Mouse (Mus musculus) midbrain, embryonic 15.5 days (tissue): ENCODE results near the gene Paxip1. TPM values are rescaled to one million over a fixed set of nuclear protein-coding genes. Genes with fewer than 3 reads are reported as not detected.

Experiments used
- ATAC-seq: fragments of 200-750 bp; cut with Nextera tagmentation; replicated peaks from 2 replicates; pipeline ENCODE4 v1.8.0; 2017; ENCODE audit warnings: moderate TSS enrichment
- H3K27ac ChIP-seq: fragments of 300-500 bp; sonication (generic); 2 replicates; pipeline ENCODE4 v1.5.1; 2015; ENCODE audit warnings: mild to moderate bottlenecking, inconsistent platforms
- H3K27me3 ChIP-seq: fragments of 300-500 bp; sonication (generic); replicated peaks from 2 replicates; pipeline ENCODE4 v1.6.1; 2015; ENCODE audit warnings: inconsistent platforms
- H3K36me3 ChIP-seq: fragments of 300-500 bp; sonication (generic); replicated peaks from 2 replicates; pipeline ENCODE4 v1.6.1; 2015; ENCODE audit warnings: inconsistent platforms
- H3K4me1 ChIP-seq: fragments of 300-500 bp; sonication (generic); 2 replicates; pipeline ENCODE4 v1.6.1; 2015; ENCODE audit warnings: inconsistent platforms
- H3K4me2 ChIP-seq: fragments of 300-500 bp; sonication (generic); 2 replicates; pipeline ENCODE4 v1.6.1; 2015; ENCODE audit warnings: inconsistent platforms, mild to moderate bottlenecking, moderate library complexity
- H3K4me3 ChIP-seq: fragments of 300-500 bp; sonication (generic); 2 replicates; pipeline ENCODE4 v1.5.1; 2015; ENCODE audit warnings: mild to moderate bottlenecking, inconsistent platforms
- H3K9ac ChIP-seq: fragments of 300-500 bp; sonication (generic); 2 replicates; pipeline ENCODE4 v1.6.1; 2015; ENCODE audit warnings: mild to moderate bottlenecking, inconsistent platforms
- H3K9me3 ChIP-seq: fragments of 300-500 bp; sonication (generic); 2 replicates; pipeline ENCODE4 v1.6.1; 2016; ENCODE audit warnings: inconsistent platforms
- WGBS: fragments of 180-500 bp; shearing (Covaris S2); methylation state at CpG from one replicate; pipeline ENCODE4 v1.1.7; 2015; ENCODE audit warnings: mixed read lengths; 5-methylcytosine and 5-hydroxymethylcytosine counted together
- polyA plus RNA-seq: library from polyadenylated mRNA; unstranded; fragments of >200 nt; fragmentation: Nextera tagmentation; extraction: Ambion mirVana; gene quantifications from 2 replicates; pipeline ENCODE4 v1.2.1, GENCODE M21; 2015

The Paxip1 gene
- polyA plus RNA-seq, result 28.8 and 31.1 TPM in 2 replicates

DNA sequence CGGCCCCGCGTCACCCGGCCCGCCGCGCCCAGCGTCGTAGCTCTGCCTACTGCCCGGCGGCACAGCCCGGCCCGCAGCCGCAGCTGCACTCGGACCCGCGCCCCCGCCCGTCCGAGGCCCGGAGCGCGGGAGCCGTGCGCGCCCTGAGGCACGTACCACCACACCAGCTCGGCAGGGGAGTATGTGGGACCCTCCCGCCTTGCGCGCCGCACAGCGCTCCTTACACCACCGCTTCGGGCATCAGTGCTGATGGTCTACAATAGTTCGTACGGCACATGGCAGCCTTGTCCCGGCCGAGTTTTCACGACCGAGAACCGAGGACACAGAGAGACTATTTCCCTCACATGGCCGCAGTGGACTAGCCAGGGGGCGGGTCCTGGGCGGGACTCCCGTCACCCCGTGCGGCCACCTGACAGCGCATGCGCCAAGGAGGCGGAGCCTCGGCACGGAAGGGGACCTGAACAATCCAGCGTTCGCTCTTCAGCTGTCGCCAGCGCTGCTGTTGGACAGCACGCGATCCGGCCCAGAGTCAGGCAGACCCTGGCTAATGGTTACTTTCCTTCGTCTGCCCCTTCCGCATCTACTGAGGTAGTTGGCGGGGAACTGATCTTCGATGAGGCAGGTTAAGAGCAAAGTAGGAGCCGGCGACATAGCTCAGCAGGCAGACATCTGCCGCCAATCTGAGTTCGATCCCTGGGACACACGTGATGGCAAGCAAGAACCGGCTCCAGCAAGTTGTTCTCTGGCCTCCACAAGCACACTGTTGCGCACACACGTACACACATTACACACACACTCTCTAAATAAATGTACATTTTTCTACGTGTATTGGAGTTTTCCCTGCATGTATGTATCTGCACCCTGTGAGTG lies at the start of gene Paxip1:
Gene Paxip1, minus strand, starts transcription at position 389 of the 870 bp plus-strand sequence.
- under 1% methylated on average over 73 of the region's 73 CpGs for WGBS
- no peaks in the 10 kb centered on the region for H3K27me3 ChIP-seq
- peaks cover 10% of the 10 kb centered on the region for H3K36me3 ChIP-seq
- H3K4me2 ChIP-seq, result peak within 1 kb of the TSS; percentile 78
- H3K27ac ChIP-seq, result peak within 1 kb of the TSS; percentile 94
- peak within 1 kb of the TSS; percentile 79 for H3K4me3 ChIP-seq
- H3K9me3 ChIP-seq, result no peaks in the 10 kb centered on the region
- peak; percentile 97 for ATAC-seq
- H3K9ac ChIP-seq, result peak within 1 kb of the TSS; percentile 58
- H3K4me1 ChIP-seq, result peaks cover 27% of the 10 kb centered on the region

DNA sequence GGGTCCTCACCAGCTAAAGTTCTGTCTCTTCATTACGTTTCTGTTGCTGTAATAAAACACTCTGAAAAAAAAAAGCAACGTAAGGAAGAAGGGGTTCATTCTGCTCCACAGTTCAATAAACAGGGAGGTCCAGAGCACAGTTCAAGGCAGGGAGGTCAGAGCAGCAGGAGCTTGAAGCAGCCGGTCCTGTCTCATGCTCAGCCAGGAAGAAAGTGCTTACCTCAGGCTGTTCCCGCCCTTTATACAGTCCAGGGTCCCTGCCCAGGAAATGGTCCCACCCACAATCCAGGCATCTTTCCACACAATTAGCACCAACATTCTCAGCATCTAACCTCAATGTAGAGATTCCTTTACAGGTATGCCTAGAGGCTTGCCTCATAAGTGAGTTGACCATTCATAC lies 46.6 kb upstream of the Paxip1 start:
- no peak for ATAC-seq
- no peak overlapping the region for H3K4me3 ChIP-seq
- WGBS, result 62% methylated on average over 4 of the region's 4 CpGs
- H3K9ac ChIP-seq, result no peak overlapping the region
- H3K27ac ChIP-seq, result no peak overlapping the region
- H3K4me1 ChIP-seq, result peaks cover 17% of the 10 kb centered on the region
- no peaks in the 10 kb centered on the region for H3K9me3 ChIP-seq
- no peaks in the 10 kb centered on the region for H3K36me3 ChIP-seq
- no peaks in the 10 kb centered on the region for H3K27me3 ChIP-seq
- no peak overlapping the region for H3K4me2 ChIP-seq

DNA sequence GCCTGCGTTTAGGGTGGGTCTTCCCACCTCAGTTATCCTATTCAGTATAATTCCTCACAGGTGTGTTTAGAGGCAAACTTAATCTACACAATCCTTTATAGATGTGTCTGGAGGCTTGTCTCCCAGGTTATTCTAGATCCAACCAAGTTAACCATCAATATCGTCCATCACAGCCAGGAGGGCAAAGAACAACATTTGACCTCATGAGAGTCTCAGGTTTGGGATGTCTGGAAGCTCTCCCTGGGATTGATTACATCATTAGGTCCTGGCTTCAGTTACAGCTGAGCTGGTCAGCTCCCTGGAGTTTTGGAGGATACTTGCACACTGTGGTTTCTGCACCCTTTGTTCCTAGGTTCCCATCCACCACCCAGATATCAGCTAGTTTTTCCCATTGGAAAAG lies 43.6 kb upstream of the Paxip1 start:
- no peak overlapping the region for H3K4me3 ChIP-seq

DNA sequence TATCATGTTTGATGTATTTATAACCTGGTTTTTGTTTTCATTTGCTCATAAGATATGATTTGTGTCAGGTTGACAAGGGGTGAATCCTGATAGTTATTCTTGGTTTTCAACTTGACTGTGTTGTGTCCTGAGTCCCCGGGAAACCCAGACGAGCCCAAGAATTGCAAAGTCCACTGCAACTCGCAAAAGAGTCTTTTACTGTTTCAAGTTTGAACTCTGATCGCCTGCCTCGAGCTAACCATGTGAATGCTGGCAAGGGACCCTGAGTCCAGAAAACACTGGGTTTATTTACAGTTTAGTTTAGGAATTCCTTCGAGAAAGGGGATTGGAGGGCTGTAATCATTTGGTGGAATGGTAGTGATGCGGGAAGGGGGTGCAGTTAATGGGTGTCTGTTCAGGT lies 36.5 kb upstream of the Paxip1 start:
- Histone ChIP-seq H3K4me1 (no peaks in the 10 kb centered on the region), H3K9ac (no peak overlapping the region), H3K36me3 (no peaks in the 10 kb centered on the region), H3K9me3 (no peaks in the 10 kb centered on the region), H3K4me2 (no peak overlapping the region), H3K4me3 (no peak overlapping the region), H3K27me3 (no peaks in the 10 kb centered on the region), H3K27ac (no peak overlapping the region)
- 86% methylated on average over 7 of the region's 7 CpGs for WGBS
- no peak for ATAC-seq

More for the DNA sequence above, 43.6 kb upstream of the Paxip1 start:
- Histone ChIP-seq H3K36me3 (no peaks in the 10 kb centered on the region), H3K27ac (no peak overlapping the region), H3K9me3 (no peaks in the 10 kb centered on the region), H3K4me1 (no peaks in the 10 kb centered on the region), H3K9ac (no peak overlapping the region), H3K27me3 (no peaks in the 10 kb centered on the region), H3K4me2 (no peak overlapping the region)
- no peak for ATAC-seq
- 89% methylated on average over 2 of the region's 2 CpGs for WGBS

DNA sequence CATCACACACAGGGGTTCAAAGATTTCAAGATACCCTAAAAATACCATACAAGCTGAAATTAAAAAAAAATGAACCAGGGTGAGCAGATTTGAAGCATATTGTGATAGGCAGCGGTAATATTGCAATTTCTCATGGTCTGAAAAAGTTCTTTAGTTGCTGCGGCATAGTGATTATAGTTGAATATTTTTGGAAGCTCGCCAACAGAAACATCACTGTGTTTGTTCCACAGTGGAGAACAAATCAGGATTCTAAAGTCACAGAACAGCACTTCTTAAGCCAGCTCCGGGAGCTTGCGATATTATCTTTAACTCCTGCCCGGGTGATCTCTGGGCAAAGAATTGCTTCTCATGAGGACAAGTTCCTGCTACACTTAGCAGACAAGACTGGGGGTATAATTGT lies 29.7 kb upstream of the Paxip1 start:
- ATAC-seq, result no peak
- no peaks in the 10 kb centered on the region for H3K4me1 ChIP-seq
- no peaks in the 10 kb centered on the region for H3K36me3 ChIP-seq
- no peak overlapping the region for H3K27ac ChIP-seq
- H3K9ac ChIP-seq, result no peak overlapping the region
- no peak overlapping the region for H3K4me2 ChIP-seq
- H3K27me3 ChIP-seq, result no peaks in the 10 kb centered on the region
- 78% methylated on average over 6 of the region's 6 CpGs for WGBS
- no peaks in the 10 kb centered on the region for H3K9me3 ChIP-seq
- no peak overlapping the region for H3K4me3 ChIP-seq

DNA sequence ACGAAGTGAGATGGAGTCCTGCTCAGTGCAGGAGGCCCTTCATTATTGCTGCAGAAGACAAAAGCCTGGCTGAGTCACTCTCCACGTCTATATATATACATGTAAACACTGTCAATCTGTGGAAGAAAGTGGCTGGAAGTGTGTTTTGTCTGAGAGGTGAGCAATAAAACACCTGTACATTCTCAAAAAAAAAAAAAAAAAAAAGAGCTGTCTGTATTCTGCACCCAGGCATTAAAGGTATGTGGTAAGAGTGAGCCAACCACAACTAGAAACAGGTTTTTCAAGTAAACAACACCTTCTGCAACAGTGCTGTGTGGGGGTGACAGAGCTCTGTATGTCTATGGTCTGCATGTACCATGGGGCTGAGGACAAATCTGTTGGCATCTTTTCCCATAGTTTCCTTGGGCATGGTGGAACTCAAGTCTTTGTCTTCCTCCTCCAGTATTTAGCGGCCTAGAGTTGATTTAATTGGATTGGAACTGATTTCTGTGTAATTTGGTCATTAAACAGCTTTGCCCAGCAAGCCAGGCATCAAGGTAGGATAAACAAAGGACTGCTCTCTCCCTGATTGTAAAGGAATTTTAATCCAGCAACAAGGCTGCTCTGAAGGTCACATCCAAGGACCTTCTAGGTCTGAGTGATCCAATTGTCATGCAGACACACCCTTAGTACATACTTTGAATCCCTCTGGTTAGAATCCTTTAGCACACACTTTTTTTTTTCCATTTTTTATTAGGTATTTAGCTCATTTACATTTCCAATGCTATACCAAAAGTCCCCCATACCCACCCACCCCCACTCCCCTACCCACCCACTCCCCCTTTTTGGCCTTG lies 27.6 kb upstream of the Paxip1 start:
- Histone ChIP-seq H3K36me3 (no peaks in the 10 kb centered on the region), H3K4me2 (no peak overlapping the region), H3K4me1 (no peaks in the 10 kb centered on the region), H3K4me3 (no peak overlapping the region), H3K9ac (no peak overlapping the region), H3K27me3 (no peaks in the 10 kb centered on the region), H3K9me3 (no peaks in the 10 kb centered on the region), H3K27ac (no peak overlapping the region)
- WGBS, result 68% methylated on average over 3 of the region's 3 CpGs
- no peak for ATAC-seq

DNA sequence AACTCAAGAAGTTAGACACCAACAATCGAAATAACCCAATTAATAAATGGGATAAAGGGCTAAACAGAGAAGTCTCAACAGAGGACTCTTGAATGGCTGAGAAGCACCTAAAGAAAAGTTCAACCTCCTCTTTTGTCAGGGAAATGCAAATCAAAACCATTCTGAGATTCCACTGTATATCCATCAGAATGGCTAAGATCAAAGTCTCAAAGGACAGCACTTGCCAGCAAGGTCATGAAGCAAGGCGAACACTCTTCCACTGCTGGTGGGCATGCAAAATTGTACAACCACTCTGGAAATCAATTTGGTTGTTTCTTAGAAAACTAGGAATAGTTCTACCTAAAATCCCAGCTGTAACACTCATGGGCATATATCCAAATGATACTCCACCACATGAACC lies 22.8 kb upstream of the Paxip1 start:
- 84% methylated on average over 2 of the region's 2 CpGs for WGBS
- no peaks in the 10 kb centered on the region for H3K27me3 ChIP-seq
- no peak overlapping the region for H3K9ac ChIP-seq
- H3K4me1 ChIP-seq, result no peaks in the 10 kb centered on the region
- H3K36me3 ChIP-seq, result no peaks in the 10 kb centered on the region
- H3K4me2 ChIP-seq, result no peak overlapping the region
- no peak for ATAC-seq
- H3K4me3 ChIP-seq, result no peak overlapping the region
- no peak overlapping the region for H3K27ac ChIP-seq
- H3K9me3 ChIP-seq, result no peaks in the 10 kb centered on the region

DNA sequence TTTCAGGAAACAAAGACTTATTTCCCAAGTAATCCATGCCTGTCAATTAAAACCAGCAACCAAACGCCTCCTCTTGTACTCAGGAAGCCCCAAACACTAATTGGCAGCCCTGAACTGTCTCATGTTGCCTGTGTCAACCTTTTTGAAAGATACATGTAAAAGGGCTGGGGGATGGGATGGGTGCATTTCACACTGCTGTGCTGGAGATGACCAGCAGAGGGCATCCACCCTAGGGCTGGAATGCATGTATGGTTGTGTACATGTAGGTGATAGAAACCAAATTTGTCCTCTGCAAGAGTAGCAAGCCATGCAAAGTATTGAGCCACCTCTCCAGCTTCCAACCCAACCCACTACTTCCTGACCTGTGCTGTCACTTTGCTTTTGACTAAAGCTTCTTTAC lies 2.4 kb upstream of the Paxip1 start:
- no peaks in the 10 kb centered on the region for H3K9me3 ChIP-seq
- no peaks in the 10 kb centered on the region for H3K36me3 ChIP-seq
- H3K4me1 ChIP-seq, result peaks cover 27% of the 10 kb centered on the region
- 29% methylated on average over 1 of the region's 1 CpGs for WGBS
- no peak overlapping the region for H3K27ac ChIP-seq
- H3K27me3 ChIP-seq, result no peaks in the 10 kb centered on the region
- H3K4me3 ChIP-seq, result no peak overlapping the region
- H3K4me2 ChIP-seq, result no peak overlapping the region
- no peak overlapping the region for H3K9ac ChIP-seq
- no peak for ATAC-seq

DNA sequence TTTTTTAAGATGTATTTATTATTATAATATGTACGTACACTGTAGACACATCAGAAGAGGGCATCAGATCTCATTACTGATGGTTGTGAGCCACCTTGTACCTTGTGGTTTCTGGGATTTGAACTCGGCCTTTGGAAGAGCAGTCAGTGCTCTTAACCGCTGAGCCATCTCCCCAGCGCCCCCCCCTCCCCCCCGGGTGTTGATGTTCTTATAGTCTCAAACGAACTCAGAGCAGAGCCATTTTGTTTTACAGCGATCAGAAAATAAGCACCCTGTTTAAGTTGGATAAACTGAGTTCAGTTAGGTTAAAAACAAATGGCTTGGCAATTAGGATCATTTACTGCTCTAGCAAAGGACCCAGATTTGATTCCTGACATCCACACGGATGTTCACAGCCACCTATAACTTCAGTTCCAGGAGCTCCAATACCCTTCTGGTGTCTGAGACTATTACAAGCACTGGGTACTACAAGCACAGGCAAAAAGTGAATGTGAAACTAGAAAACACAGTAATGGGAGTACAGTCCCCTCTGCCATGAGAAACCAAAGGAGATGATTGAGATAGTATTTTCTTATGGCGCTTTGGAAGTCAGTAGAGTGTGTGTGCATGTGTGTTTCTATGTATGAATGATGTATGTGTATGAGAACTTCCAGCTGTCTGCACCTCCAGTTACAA lies 1.2 kb upstream of the Paxip1 start:
- WGBS, result 58% methylated on average over 9 of the region's 9 CpGs
- Histone ChIP-seq H3K9me3 (no peaks in the 10 kb centered on the region), H3K36me3 (peaks cover 3% of the 10 kb centered on the region; the same call in 1 of the 2 replicates), H3K4me3 (peak overlapping the region; percentile 79; the same call in 1 of the 2 replicates), H3K27me3 (no peaks in the 10 kb centered on the region), H3K27ac (no peak overlapping the region), H3K4me2 (peak overlapping the region; percentile 78), H3K9ac (no peak overlapping the region), H3K4me1 (peaks cover 27% of the 10 kb centered on the region)
- no peak for ATAC-seq

DNA sequence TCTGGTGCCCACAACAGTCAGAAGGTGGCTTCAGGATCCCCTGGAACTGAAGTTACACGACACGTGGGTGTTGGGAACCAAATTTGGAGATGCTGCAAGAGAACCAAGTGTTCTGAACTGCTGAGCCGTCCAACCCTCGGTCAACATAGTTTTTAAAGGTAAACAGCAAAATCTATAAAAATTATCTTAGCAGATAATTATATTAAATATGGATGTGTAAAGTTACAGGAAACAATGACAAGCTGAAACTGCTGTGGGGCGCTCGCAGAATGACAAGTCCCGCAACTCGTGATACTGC lies 631 bp upstream of the Paxip1 start:
- H3K9ac ChIP-seq, result peak overlapping the region; percentile 58
- H3K4me1 ChIP-seq, result peaks cover 27% of the 10 kb centered on the region
- H3K27ac ChIP-seq, result peak overlapping the region; percentile 94
- H3K36me3 ChIP-seq, result peaks cover 8% of the 10 kb centered on the region
- H3K9me3 ChIP-seq, result no peaks in the 10 kb centered on the region
- 17% methylated on average over 8 of the region's 8 CpGs for WGBS
- H3K4me2 ChIP-seq, result peak overlapping the region; percentile 78
- no peak for ATAC-seq
- H3K27me3 ChIP-seq, result no peaks in the 10 kb centered on the region
- peak overlapping the region; percentile 79 for H3K4me3 ChIP-seq

DNA sequence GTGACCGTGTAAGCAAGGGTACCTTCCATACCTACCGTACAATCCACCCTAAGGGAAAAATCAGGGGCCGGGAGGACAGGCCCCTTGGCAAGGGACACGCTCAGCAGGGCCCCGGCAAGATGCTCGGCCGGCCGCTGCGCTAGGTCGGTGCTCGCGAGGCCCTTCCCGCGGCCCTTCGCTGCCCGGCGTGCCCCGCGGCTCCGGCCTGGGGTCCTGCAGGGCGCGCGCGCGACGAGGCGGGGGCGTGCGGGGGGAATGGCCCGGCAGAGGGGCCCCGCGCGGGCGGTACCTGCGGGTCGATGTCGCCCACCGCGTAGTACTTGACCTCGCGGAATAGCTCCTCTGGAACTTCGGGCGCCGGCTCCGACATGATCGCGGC lies 592 bp downstream of the Paxip1 start:
- Histone ChIP-seq H3K36me3 (peaks cover 15% of the 10 kb centered on the region), H3K27me3 (no peaks in the 10 kb centered on the region), H3K4me3 (peak overlapping the region; percentile 79), H3K4me1 (peaks cover 27% of the 10 kb centered on the region), H3K27ac (peak overlapping the region; percentile 94), H3K4me2 (peak overlapping the region; percentile 78), H3K9me3 (no peaks in the 10 kb centered on the region), H3K9ac (peak overlapping the region; percentile 58)
- peak; percentile 89 for ATAC-seq
- 0% methylated on average over 45 of the region's 47 CpGs for WGBS
